Mouse (Mus musculus) embryonic facial prominence, embryonic 15.5 days (tissue): ENCODE measurements at regions not wholly inside any gene's neighbourhood (a gene's known extent, or its start where the extent isn't known, plus 50 kb on each side); places are given as distances from the start of the nearest gene placed in this dataset.
A peak's percentile ranks its signal among the peaks of the same experiment; 100 is the strongest.

Experiments
- ATAC-seq: fragments of 200-750 bp; cut with Nextera tagmentation; 2 replicates; pipeline ENCODE4 v1.8.0; 2017; ENCODE audit warnings: low read depth, moderate TSS enrichment; ENCODE audit not compliant: insufficient number of reproducible peaks, low FRiP score, low TSS enrichment
- H3K27ac ChIP-seq: fragments of 300-500 bp; sonication (generic); replicated peaks from 2 replicates; pipeline ENCODE4 v1.5.1; 2015; ENCODE audit warnings: mild to moderate bottlenecking, inconsistent platforms
- H3K27me3 ChIP-seq: fragments of 300-500 bp; sonication (generic); 2 replicates; pipeline ENCODE4 v1.6.1; 2015; ENCODE audit warnings: inconsistent platforms
- H3K36me3 ChIP-seq: fragments of 300-500 bp; sonication (generic); 2 replicates; pipeline ENCODE4 v1.6.1; 2015; ENCODE audit warnings: mild to moderate bottlenecking, inconsistent platforms
- H3K4me1 ChIP-seq: fragments of 300-500 bp; sonication (generic); 2 replicates; pipeline ENCODE4 v1.6.1; 2015; ENCODE audit warnings: inconsistent platforms
- H3K4me2 ChIP-seq: fragments of 300-500 bp; sonication (generic); replicated peaks from 2 replicates; pipeline ENCODE4 v1.6.1; 2015; ENCODE audit warnings: mild to moderate bottlenecking, inconsistent platforms
- H3K4me3 ChIP-seq: fragments of 300-500 bp; sonication (generic); replicated peaks from 2 replicates; pipeline ENCODE4 v1.5.1; 2015; ENCODE audit warnings: mild to moderate bottlenecking, inconsistent platforms
- H3K9ac ChIP-seq: fragments of 300-500 bp; sonication (generic); 2 replicates; pipeline ENCODE4 v1.6.1; 2015; ENCODE audit warnings: inconsistent platforms
- H3K9me3 ChIP-seq: fragments of 300-500 bp; sonication (generic); replicated peaks from 2 replicates; pipeline ENCODE4 v1.6.1; 2016; ENCODE audit warnings: inconsistent platforms
- WGBS: fragments of 180-500 bp; shearing (Covaris S2); methylation state at CpG from one replicate; pipeline ENCODE4 v1.1.7; 2015; 5-methylcytosine and 5-hydroxymethylcytosine counted together

DNA sequence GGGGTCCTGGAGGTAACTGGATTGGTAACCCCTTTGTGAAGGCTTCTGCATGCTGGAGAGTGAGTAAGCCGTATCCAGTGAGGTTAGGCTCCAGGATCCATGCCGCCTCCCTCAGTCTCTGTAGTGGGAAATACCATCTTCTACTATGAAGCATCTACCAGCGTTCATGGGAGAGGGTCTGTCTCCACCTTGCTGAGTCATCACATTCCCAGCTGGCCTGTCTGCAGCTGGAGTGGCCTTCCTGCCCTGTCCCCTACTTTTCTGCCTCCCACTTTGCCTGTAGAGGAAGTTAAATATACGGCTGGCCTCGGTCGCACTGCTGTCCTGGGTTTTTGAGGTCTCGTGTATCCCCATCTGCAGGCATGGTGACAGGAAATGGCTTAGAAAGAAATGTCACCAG is 78.0 kb upstream of the Sec14l1 start:
- Histone ChIP-seq H3K9ac (no peak overlapping the region), H3K9me3 (no peaks in the 10 kb centered on the region)

DNA sequence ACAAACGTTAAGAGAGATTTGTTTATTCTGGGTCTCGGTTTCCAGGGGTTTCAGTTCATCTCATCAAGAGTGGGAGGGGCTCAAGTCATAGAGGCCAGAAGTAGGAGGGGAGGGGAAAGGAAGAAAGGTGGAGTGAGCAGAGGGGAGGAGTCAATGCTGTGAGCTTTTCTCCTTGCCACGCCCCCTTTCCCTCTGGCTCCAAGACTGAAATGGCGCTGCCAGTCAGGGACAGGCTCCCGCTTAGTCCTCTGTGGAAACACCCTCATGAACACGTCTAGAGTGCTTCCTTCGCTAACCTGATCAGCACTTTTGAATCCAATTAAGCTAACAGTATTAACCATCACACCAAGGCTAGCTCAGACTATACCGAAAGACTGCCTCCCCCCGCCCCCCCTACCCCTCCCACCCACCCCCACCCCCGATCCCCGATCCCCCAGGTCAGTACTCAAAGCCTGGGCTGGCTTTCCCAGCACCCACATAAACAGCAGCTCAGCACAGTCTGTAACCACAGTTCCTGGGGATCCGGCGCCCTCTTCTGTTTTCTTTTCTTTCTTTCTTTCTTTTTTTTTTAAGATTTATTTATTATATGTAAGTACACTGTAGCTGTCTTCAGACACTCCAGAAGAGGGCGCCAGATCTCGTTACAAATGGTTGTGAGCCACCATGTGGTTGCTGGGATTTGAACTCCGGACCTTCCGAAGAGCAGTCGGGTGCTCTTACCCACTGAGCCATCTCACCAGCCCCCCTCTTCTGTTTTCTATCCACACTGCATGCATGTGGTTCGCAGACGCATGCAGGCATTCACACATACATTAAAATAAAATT is 76.5 kb upstream of the Sec14l1 start:
- Histone ChIP-seq H3K27ac (peak overlapping the region; percentile 24), H3K27me3 (peaks cover 5% of the 10 kb centered on the region; the same call in 1 of the 2 replicates), H3K4me2 (peak overlapping the region; percentile 30; the same call in 1 of the 2 replicates), H3K4me1 (peaks cover 12% of the 10 kb centered on the region), H3K9me3 (no peaks in the 10 kb centered on the region), H3K36me3 (no peaks in the 10 kb centered on the region), H3K9ac (no peak overlapping the region), H3K4me3 (peak overlapping the region; percentile 16; the same call in 1 of the 2 replicates)
- peak; percentile 60 for ATAC-seq
- WGBS: 35% methylated on average over 20 of the region's 20 CpGs

More for the DNA sequence above, 78.0 kb upstream of the Sec14l1 start:
- peaks cover 8% of the 10 kb centered on the region; the same call in 1 of the 2 replicates for H3K4me1 ChIP-seq
- no peak overlapping the region for H3K27ac ChIP-seq
- H3K4me3 ChIP-seq: no peak overlapping the region
- WGBS: 52% methylated on average over 7 of the region's 7 CpGs
- no peaks in the 10 kb centered on the region for H3K27me3 ChIP-seq
- no peak for ATAC-seq
- H3K4me2 ChIP-seq: no peak overlapping the region
- H3K36me3 ChIP-seq: no peaks in the 10 kb centered on the region

DNA sequence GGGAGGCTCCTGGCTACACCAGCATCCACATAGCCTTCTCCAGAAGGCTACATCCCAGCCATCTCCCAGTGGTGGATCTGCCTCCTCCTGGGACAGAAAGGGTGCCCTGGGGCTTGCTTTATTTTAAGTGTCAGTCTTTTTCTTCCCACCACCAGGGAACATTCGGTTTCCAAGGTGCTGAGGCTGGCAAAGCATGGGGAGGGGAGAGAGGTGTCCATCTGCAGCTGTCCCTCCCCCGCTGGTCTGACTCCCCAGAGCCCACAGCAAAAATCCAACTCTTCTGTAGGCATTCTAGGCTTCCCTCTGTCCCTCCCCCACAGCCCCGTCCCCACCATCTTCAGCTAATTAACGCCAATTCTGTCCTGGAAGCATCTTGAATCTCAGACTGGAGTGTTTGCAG is 74.1 kb upstream of the Sec14l1 start:
- WGBS: 15% methylated on average over 4 of the region's 4 CpGs
- H3K36me3 ChIP-seq: no peaks in the 10 kb centered on the region
- H3K27me3 ChIP-seq: peaks cover 5% of the 10 kb centered on the region; the same call in 1 of the 2 replicates
- H3K4me1 ChIP-seq: peaks cover 13% of the 10 kb centered on the region
- ATAC-seq: no peak
- H3K27ac ChIP-seq: no peak overlapping the region
- H3K4me2 ChIP-seq: no peak overlapping the region
- H3K4me3 ChIP-seq: no peak overlapping the region
- no peak overlapping the region for H3K9ac ChIP-seq
- H3K9me3 ChIP-seq: no peaks in the 10 kb centered on the region

DNA sequence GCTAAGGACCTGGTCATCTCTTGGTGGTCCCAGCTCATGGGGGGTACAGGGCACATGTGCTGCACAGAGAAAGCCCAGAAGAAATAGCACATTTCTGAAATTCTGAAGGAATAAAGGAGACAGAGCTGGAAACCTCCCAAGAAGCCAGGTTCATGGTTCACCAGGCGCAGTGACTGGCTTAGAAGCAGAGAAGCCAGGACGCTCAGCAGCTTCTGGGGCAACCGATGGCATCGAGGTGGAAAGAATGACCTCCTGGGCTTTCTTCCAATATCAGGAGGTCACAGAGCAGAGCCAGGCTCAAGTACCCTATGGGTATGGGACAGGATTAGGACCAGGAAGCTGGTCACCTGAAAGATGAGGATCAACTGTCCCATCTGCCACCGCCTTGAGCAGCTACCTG is 72.6 kb upstream of the Sec14l1 start:
- Histone ChIP-seq H3K27ac (no peak overlapping the region), H3K9ac (no peak overlapping the region), H3K4me2 (no peak overlapping the region), H3K4me3 (no peak overlapping the region), H3K36me3 (no peaks in the 10 kb centered on the region), H3K9me3 (no peaks in the 10 kb centered on the region), H3K4me1 (peaks cover 15% of the 10 kb centered on the region), H3K27me3 (peaks cover 5% of the 10 kb centered on the region; the same call in 1 of the 2 replicates)
- WGBS: 80% methylated on average over 5 of the region's 5 CpGs
- ATAC-seq: no peak

DNA sequence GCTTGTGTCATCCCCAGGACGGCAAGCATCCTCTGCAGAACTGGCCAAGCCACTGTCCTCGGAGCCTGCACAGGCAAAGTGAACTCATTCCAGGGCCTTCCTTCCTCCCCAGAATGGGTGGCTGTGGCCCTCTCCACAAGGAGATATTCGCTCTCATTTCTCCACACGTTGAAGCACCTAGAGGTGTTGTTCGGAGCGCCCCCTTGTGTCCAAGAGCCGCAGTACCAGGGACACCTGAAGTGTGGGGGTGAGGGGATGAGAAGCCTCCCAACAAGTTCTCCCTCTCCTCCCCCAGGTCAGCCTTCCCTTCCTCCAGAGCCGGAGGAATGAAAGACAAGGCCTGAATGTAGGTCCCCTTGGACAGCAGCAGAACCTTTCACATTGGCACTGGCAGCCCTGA is 71.4 kb upstream of the Sec14l1 start:
- ATAC-seq: no peak
- H3K27me3 ChIP-seq: peaks cover 5% of the 10 kb centered on the region; the same call in 1 of the 2 replicates
- H3K9ac ChIP-seq: no peak overlapping the region
- 8% methylated on average over 8 of the region's 8 CpGs for WGBS
- no peak overlapping the region for H3K4me2 ChIP-seq
- peaks cover 24% of the 10 kb centered on the region; the same call in 1 of the 2 replicates for H3K4me1 ChIP-seq
- H3K36me3 ChIP-seq: no peaks in the 10 kb centered on the region
- no peak overlapping the region for H3K27ac ChIP-seq
- no peak overlapping the region for H3K4me3 ChIP-seq
- H3K9me3 ChIP-seq: no peaks in the 10 kb centered on the region

DNA sequence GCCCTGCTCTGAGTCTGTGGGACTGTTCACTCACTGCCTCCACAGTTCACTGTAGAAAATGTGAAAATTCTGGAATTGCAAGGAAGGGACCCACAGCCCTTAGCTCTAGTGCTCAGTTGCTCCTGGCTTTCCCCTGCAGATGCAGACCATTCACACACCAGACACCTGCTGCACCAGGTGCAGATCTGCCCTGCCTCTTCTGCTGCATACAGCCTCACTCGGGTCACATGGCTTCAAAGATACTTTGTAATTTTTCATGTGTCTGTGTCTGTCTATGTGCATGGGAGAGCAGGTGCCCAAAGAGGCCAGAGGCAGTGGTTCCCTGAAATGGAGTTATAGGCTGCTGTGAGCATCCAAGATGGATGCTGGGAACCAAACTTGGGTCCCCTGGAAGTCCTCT is 70.2 kb upstream of the Sec14l1 start:
- ATAC-seq: no peak
- Histone ChIP-seq H3K27me3 (peaks cover 5% of the 10 kb centered on the region; the same call in 1 of the 2 replicates), H3K4me1 (peaks cover 22% of the 10 kb centered on the region; the same call in 1 of the 2 replicates), H3K27ac (no peak overlapping the region), H3K9me3 (no peaks in the 10 kb centered on the region), H3K4me3 (no peak overlapping the region), H3K36me3 (no peaks in the 10 kb centered on the region), H3K4me2 (no peak overlapping the region), H3K9ac (no peak overlapping the region)
- 70% methylated on average over 1 of the region's 1 CpGs for WGBS

DNA sequence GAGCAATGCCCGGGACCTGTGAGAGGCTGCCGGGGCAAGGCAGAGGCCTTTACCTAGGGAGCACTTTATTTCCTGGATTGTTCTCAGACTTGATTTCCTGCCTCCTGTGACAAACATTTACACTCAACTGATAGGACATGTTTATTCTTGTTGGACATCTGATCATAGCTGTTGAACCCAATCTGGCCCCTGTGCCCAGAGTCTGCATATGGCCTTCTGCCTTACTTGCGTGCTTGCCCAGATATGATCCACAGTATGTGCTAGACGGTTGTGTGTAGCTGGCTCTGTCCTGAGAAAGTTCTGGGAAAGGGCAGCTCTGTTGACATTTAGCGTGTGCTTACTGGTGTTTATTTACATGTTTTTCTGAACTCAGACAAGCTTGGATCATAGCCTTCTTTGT is 68.3 kb upstream of the Sec14l1 start:
- Histone ChIP-seq H3K9me3 (no peaks in the 10 kb centered on the region), H3K4me1 (peaks cover 19% of the 10 kb centered on the region; the same call in 1 of the 2 replicates), H3K4me2 (no peak overlapping the region), H3K4me3 (no peak overlapping the region), H3K36me3 (no peaks in the 10 kb centered on the region), H3K27ac (no peak overlapping the region), H3K27me3 (peaks cover 5% of the 10 kb centered on the region; the same call in 1 of the 2 replicates), H3K9ac (no peak overlapping the region)
- ATAC-seq: no peak
- WGBS: 77% methylated on average over 5 of the region's 5 CpGs

DNA sequence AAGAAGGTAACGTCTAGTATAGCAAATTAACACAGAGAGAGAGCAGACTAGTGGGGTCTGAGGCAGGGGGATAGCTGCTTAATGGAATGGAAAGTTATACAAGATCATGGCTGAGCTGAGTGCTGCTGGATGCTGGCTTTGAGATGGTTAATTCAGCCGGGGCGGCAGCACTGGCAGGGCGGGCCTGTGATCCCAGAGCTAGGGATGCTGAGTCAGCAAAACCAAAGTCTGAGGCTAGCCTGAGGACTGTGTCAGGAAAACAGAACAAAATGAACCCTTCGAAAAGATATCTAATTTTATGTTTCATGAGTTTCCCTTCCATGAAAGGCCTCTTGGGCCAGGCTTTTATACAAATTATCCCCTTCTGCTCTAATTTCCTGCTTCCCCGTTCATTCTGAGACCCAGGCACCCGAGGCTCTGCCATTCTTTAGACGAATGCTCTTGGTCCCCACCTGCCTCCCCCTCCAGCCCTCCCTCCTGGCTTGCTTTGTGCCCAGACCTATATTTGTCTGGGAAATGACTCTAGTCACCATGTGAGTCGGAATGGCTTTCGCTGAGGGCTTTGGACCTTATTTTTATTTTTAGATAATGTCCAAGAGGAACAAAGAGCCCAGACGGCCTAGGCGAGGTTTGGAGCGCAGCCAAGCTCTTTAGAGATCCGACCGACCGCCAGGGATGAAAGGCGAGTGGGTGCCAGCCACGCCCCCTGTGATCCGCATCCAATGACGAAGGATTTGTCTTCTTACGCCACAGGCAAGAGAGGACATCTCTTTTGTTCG is 67.6 kb upstream of the Sec14l1 start:
- Histone ChIP-seq H3K4me2 (peak overlapping the region; percentile 30), H3K36me3 (no peaks in the 10 kb centered on the region), H3K4me3 (no peak overlapping the region), H3K9me3 (no peaks in the 10 kb centered on the region), H3K4me1 (peaks cover 19% of the 10 kb centered on the region; the same call in 1 of the 2 replicates), H3K9ac (no peak overlapping the region), H3K27me3 (peaks cover 1% of the 10 kb centered on the region; the same call in 1 of the 2 replicates), H3K27ac (peak overlapping the region; percentile 58)
- 24% methylated on average over 22 of the region's 22 CpGs for WGBS
- ATAC-seq: no peak

DNA sequence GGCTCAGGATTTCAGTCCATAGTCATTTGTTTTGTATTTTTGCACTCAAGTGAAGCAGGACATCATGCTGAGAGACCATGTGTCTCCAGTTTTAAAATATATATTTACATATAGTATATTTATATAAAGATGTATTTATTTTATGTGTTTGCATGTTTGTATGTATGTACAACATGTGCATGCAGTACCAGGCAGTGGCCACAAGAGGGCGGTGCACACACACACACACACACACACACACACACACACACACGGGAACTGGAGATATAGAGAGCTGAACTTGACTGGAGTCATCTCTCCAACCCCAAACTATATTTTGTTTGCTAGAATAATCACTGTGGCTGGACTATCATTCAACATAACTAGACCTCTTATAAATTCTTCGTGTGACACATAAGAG is 66.1 kb upstream of the Sec14l1 start:
- no peak overlapping the region for H3K4me3 ChIP-seq
- ATAC-seq: no peak
- peaks cover 14% of the 10 kb centered on the region; the same call in 1 of the 2 replicates for H3K4me1 ChIP-seq
- H3K9ac ChIP-seq: no peak overlapping the region
- 88% methylated on average over 3 of the region's 3 CpGs for WGBS
- H3K27ac ChIP-seq: no peak overlapping the region
- no peaks in the 10 kb centered on the region for H3K36me3 ChIP-seq
- no peaks in the 10 kb centered on the region for H3K9me3 ChIP-seq
- no peak overlapping the region for H3K4me2 ChIP-seq
- no peaks in the 10 kb centered on the region for H3K27me3 ChIP-seq

DNA sequence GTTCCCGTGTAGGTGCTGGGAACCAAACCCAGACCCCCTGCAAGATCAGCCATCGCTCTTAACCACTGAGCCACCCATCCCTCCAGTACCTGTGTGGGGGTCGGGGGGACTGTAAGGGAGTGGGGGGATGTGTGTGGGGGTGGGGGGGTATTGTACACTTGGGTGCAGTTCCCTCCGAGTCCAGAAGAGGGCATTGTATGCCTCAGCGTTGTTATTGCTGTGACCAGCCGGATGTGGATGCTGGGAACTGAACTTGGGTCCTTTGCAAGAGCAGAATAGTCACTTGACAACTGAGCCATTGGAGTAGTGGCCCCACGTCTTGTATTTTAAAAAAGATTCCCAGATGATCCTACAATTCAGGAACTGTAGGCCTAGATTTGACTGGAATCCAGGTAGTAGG is 64.2 kb upstream of the Sec14l1 start:
- no peak overlapping the region for H3K27ac ChIP-seq
- peaks cover 14% of the 10 kb centered on the region; the same call in 1 of the 2 replicates for H3K4me1 ChIP-seq
- H3K36me3 ChIP-seq: no peaks in the 10 kb centered on the region
- no peak overlapping the region for H3K4me2 ChIP-seq
- no peak overlapping the region for H3K4me3 ChIP-seq
- H3K27me3 ChIP-seq: no peaks in the 10 kb centered on the region
- H3K9me3 ChIP-seq: no peaks in the 10 kb centered on the region
- H3K9ac ChIP-seq: no peak overlapping the region
- ATAC-seq: no peak
- 87% methylated on average over 7 of the region's 7 CpGs for WGBS

DNA sequence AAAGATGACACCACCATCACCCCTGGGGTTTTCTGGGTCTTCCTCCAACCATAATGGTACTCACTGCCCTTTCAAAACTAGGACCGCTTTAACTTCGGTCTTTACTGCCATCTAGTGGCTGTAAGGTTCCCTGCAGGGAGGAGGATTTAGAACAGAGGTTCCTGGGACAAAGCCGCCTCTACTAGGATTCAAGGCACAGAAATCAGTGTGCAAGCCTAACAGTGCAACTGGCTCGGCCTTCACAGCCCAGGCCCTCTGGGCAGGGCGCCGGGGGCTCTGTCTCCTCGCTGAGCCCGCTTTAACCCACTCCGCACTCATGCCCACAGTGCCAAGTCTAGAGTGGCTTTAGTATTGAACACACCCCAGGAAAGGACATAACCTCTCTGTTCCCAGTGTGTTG is 58.0 kb upstream of the Sec14l1 start:
- H3K9ac ChIP-seq: no peak overlapping the region
- WGBS: 10% methylated on average over 9 of the region's 9 CpGs

More for the DNA sequence above, 58.0 kb upstream of the Sec14l1 start:
- H3K4me2 ChIP-seq: no peak overlapping the region
- no peak for ATAC-seq
- H3K27ac ChIP-seq: no peak overlapping the region
- no peaks in the 10 kb centered on the region for H3K36me3 ChIP-seq
- no peaks in the 10 kb centered on the region for H3K9me3 ChIP-seq
- peaks cover 12% of the 10 kb centered on the region; the same call in 1 of the 2 replicates for H3K4me1 ChIP-seq
- no peaks in the 10 kb centered on the region for H3K27me3 ChIP-seq
- no peak overlapping the region for H3K4me3 ChIP-seq
